In the genomic region with DNA sequence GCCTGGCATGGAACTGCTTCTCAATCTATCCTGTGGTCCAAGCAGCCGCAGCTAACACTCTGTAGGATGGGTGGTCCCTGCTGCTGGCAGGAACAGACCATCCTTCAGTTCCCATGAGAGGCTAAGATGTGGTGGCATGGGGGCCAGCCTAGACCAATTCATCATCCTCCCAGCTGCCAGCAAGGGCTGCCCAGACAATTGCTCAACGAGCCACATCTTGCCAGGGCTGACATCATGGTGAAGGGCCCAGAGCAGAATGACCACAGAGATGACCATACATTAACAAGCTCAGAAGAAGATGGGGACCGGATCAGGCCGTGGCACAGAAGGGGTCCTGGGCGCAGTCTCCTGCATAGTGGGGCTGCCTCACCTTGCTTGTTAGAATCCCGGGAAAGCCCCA, we compare ENCODE assay signal across 22 mouse cellular contexts. TPM values are rescaled to one million over a fixed set of nuclear protein-coding genes. Genes with fewer than 3 reads are reported as not detected.
"Had no signal": no experiment of that assay in that cellular context is flagged by ENCODE, and none has a peak within 500 bp of the region (broad histone marks: within the 10 kb centered on the region; RNA-seq: fewer than 3 reads in every experiment).

No protein-coding gene starts in this region.

- ATAC-seq: liver, postnatal 0 days; lung, postnatal 0 days; midbrain, embryonic 15.5 days had no signal

- H3K27ac ChIP-seq: kidney, postnatal 0 days; layer of hippocampus, adult 2 months; limb, embryonic 12.5 days; limb, embryonic 15.5 days; liver, embryonic 14.5 days; macrophage; midbrain, embryonic 12.5 days; midbrain, embryonic 15.5 days; neural tube, embryonic 13.5 days; stomach, embryonic 15.5 days had no signal

- DNase-seq: kidney, postnatal 25 days; left cerebral cortex, postnatal 4 days; liver, postnatal 0 days; lung, embryonic 14.5 days; retina, postnatal 1 day; right cerebral cortex, postnatal 25 days; spleen, adult 18-20 months; thymus, postnatal 36 days had no signal

- H3K4me3 ChIP-seq: layer of hippocampus, adult 2 months; limb, embryonic 12.5 days; limb, embryonic 15.5 days; midbrain, embryonic 12.5 days; midbrain, embryonic 15.5 days; neural tube, embryonic 13.5 days; stomach, embryonic 15.5 days had no signal

- H3K9me3 ChIP-seq: limb, embryonic 12.5 days; limb, embryonic 15.5 days; midbrain, embryonic 12.5 days; midbrain, embryonic 15.5 days; neural tube, embryonic 13.5 days; stomach, embryonic 15.5 days had no signal

- H3K36me3 ChIP-seq: limb, embryonic 12.5 days; limb, embryonic 15.5 days; midbrain, embryonic 15.5 days; neural tube, embryonic 13.5 days; stomach, embryonic 15.5 days had no signal

- H3K9ac ChIP-seq: limb, embryonic 12.5 days; limb, embryonic 15.5 days; liver, embryonic 14.5 days; liver, postnatal 0 days; lung, embryonic 14.5 days; midbrain, embryonic 12.5 days; midbrain, embryonic 15.5 days; neural tube, embryonic 13.5 days; stomach, embryonic 15.5 days had no signal

- H3K4me2 ChIP-seq: limb, embryonic 12.5 days; limb, embryonic 15.5 days; liver, embryonic 11.5 days; lung, embryonic 14.5 days; midbrain, embryonic 12.5 days; midbrain, embryonic 15.5 days; neural tube, embryonic 13.5 days; stomach, embryonic 15.5 days had no signal

- H3K27me3 ChIP-seq: limb, embryonic 12.5 days; limb, embryonic 15.5 days; midbrain, embryonic 15.5 days; neural tube, embryonic 13.5 days; stomach, embryonic 15.5 days had no signal

- H3K4me1 ChIP-seq: neural tube, embryonic 13.5 days; stomach, embryonic 15.5 days had no signal

RNA-seq across cellular contexts. Expression of gene 1190005I06Rik, which starts 36.6 kb away (rescaled TPM):
- total RNA-seq: neutrophil, adult 5-6 weeks had no signal

RNA-seq across cellular contexts. Expression of gene Gm27021, which starts 57.1 kb away (rescaled TPM):
- total RNA-seq: left cerebral cortex, postnatal 14 days; neutrophil, adult 5-6 weeks had no signal
- polyA plus RNA-seq: macrophage had no signal
